Mouse (Mus musculus) embryo, embryonic 11 days (tissue): ENCODE results near the gene Shox2.

Experiments
- DNase-seq: peaks from one replicate; pipeline ENCODE4 v3.0.0-alpha.2; 2015

Gene Shox2

GRCm38 (mm10) chr3:66959972-66960371, 21.6 kb downstream of the Shox2 start:
- DNase-seq: no peak

- no peak for DNase-seq
Observed at GRCm38 (mm10) chr3:66955126-66955525, 26.4 kb downstream of the Shox2 start.

GRCm38 (mm10) chr3:66939675-66940074, 41.9 kb downstream of the Shox2 start:
- DNase-seq: peak; percentile 39

GRCm38 (mm10) chr3:66922436-66922835, 59.1 kb downstream of the Shox2 start:
- DNase-seq: no peak
